Mouse (Mus musculus) embryonic facial prominence, embryonic 10.5 days (tissue): ENCODE results near the gene Fcgrt. TPM values are rescaled to one million over a fixed set of nuclear protein-coding genes. Genes with fewer than 3 reads are reported as not detected.
A peak's percentile ranks its signal among the peaks of the same experiment; 100 is the strongest.

ENCODE experiments used
- DNase-seq: peaks from one replicate; pipeline ENCODE4 v3.0.0-alpha.2; 2017; ENCODE audit warnings: low spot score
- H3K27ac ChIP-seq: fragments of 300-500 bp; sonication (generic); replicated peaks from 2 replicates; pipeline ENCODE4 v1.5.1; 2016; ENCODE audit warnings: mild to moderate bottlenecking
- H3K27me3 ChIP-seq: fragments of 300-500 bp; sonication (generic); replicated peaks from 2 replicates; pipeline ENCODE4 v1.6.1; 2016; ENCODE audit warnings: low read depth, mild to moderate bottlenecking; ENCODE audit not compliant: poor library complexity, severe bottlenecking
- H3K36me3 ChIP-seq: fragments of 300-500 bp; sonication (generic); replicated peaks from 2 replicates; pipeline ENCODE4 v1.6.1; 2016; ENCODE audit warnings: mild to moderate bottlenecking, moderate library complexity
- H3K4me1 ChIP-seq: fragments of 300-500 bp; sonication (generic); 2 replicates; pipeline ENCODE4 v1.6.1; 2016
- H3K4me3 ChIP-seq: fragments of 300-500 bp; sonication (generic); 2 replicates; pipeline ENCODE4 v1.5.1; 2016; ENCODE audit warnings: mild to moderate bottlenecking, moderate library complexity
- H3K9me3 ChIP-seq: fragments of 300-500 bp; sonication (generic); 2 replicates; pipeline ENCODE4 v1.6.1; 2016; ENCODE audit warnings: mild to moderate bottlenecking
- WGBS: fragments of 180-500 bp; shearing (Covaris S2); methylation state at CpG from one replicate; pipeline ENCODE4 v1.1.7; 2016; 5-methylcytosine and 5-hydroxymethylcytosine counted together
- microRNA counts: library from miRNA; unstranded; fragments of <30 nt; microRNA quantifications from one replicate; lab custom pipeline; 2017
- microRNA-seq: library from miRNA; unstranded; fragments of <30 nt; microRNA quantifications from one replicate; pipeline ENCODE4, GENCODE M21; 2017
- polyA plus RNA-seq: library from polyadenylated mRNA; unstranded; fragments of >200 nt; fragmentation: Nextera tagmentation; extraction: Ambion mirVana; gene quantifications from 2 replicates; pipeline ENCODE4 v1.2.1, GENCODE M21; 2016

The Fcgrt gene
- polyA plus RNA-seq, 1 experiment from 2014 or later, result 6.0 TPM

DNA sequence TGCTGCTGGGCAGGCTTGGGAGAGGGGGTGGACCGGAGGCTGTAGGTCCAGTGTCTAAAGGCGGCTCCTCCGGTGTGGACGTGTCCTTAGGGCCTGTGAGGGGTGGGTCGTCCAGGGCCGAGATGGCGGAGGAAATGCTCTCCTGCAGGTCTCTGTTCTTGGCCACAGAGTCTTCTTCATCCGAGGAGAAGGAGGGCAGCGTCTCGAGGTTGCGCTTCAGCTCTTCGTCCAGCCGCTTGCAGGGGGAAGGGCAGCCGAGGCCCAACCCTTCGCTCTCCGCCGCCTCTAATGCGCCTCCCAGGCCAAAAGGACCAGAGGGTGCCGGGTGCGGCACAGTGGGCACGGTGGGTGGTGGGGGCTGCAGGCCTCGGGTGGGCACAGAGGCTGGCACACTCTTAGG, 57.9 kb downstream of the Fcgrt start:
- peak overlapping the region; percentile 25; the same call in 1 of the 2 replicates for H3K4me3 ChIP-seq
- DNase-seq, result no peak
- peaks cover 27% of the 10 kb centered on the region for H3K4me1 ChIP-seq
- no peaks in the 10 kb centered on the region for H3K9me3 ChIP-seq
- peaks cover 100% of the 10 kb centered on the region for H3K36me3 ChIP-seq
- H3K27me3 ChIP-seq, result no peaks in the 10 kb centered on the region
- WGBS, result 92% methylated on average over 22 of the region's 22 CpGs
- H3K27ac ChIP-seq, result no peak overlapping the region

DNA sequence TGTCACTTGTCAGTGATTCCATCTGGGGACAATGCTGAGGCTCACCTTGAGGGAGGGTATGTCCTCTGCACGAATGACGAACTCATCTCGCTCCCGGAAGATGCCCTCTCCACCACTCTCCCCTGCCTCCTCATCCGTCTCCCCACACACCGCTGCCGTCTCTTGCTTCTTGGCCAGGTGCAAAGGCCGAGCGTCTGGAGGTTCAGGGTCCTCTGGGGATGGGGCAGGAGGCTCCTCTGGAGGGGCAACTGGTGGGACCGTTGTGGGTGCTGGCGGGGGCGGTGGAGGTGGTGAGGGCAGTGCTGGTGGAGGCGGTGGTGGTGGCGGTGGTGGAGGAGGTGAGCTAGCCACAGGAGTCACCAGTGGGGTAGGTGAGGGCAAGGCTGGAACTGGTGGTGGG, 60.3 kb downstream of the Fcgrt start:
- no peaks in the 10 kb centered on the region for H3K9me3 ChIP-seq
- 95% methylated on average over 14 of the region's 14 CpGs for WGBS
- H3K4me3 ChIP-seq, result peak overlapping the region; percentile 6; the same call in 1 of the 2 replicates
- DNase-seq, result no peak
- no peak overlapping the region for H3K27ac ChIP-seq
- peaks cover 100% of the 10 kb centered on the region for H3K36me3 ChIP-seq
- peaks cover 10% of the 10 kb centered on the region for H3K4me1 ChIP-seq
- H3K27me3 ChIP-seq, result no peaks in the 10 kb centered on the region

MicroRNAs encoded within 50 kb of the gene (microRNA counts, 519-probe panel; counts per million panel counts)
- 188 counts per million, percentile 57 among the panel's probes with 10 or more counts for microRNA mmu-miR-150 (lab: Ali Mortazavi, UCI)

Small RNAs within 50 kb of the gene (microRNA-seq; reads per million reads assigned to microRNA genes)
- gene Mir150 (3.7 reads per million, percentile 6 among the genes with 10 or more reads in this experiment), gene Mir5121 (48.5 reads per million, percentile 42 among the genes with 10 or more reads in this experiment)

Other genes with a start within 250 kb of the Fcgrt start
- gene Pnkp, start 246.7 kb downstream of the Fcgrt start, polyA plus RNA-seq, result 34.4 and 36.3 TPM in 2 replicates
- 514 and 525 TPM in 2 replicates for gene Ptov1, start 234.1 kb downstream of the Fcgrt start, polyA plus RNA-seq
- 135 and 146 TPM in 2 replicates for gene Med25, start 211.1 kb downstream of the Fcgrt start, polyA plus RNA-seq
- 17.6 and 20.1 TPM in 2 replicates for gene Fuz, start 207.8 kb downstream of the Fcgrt start, polyA plus RNA-seq
- gene Ap2a1, start 174.4 kb downstream of the Fcgrt start, polyA plus RNA-seq, result 75.1 and 77.1 TPM in 2 replicates
- gene Tsks, start 160.6 kb downstream of the Fcgrt start, polyA plus RNA-seq, result 0.14 and 0.30 TPM in 2 replicates
- gene Cpt1c, start 129.0 kb downstream of the Fcgrt start, polyA plus RNA-seq, result 18.5 and 18.8 TPM in 2 replicates
- 968 and 991 TPM in 2 replicates for gene Prmt1, start 117.3 kb downstream of the Fcgrt start, polyA plus RNA-seq
- gene Irf3, start 106.2 kb downstream of the Fcgrt start, polyA plus RNA-seq, result 70.3 and 77.5 TPM in 2 replicates
- gene Bcl2l12, start 105.1 kb downstream of the Fcgrt start, polyA plus RNA-seq, result 87.0 and 90.7 TPM in 2 replicates
- 46.2 and 47.9 TPM in 2 replicates for gene Scaf1, start 87.5 kb downstream of the Fcgrt start, polyA plus RNA-seq
- gene Rras, start 85.9 kb downstream of the Fcgrt start, polyA plus RNA-seq, result 18.8 and 20.3 TPM in 2 replicates
- 13.4 and 14.9 TPM in 2 replicates for gene Prr12, start 51.0 kb downstream of the Fcgrt start, polyA plus RNA-seq
- 70.8 and 74.7 TPM in 2 replicates for gene Nosip, start 41.4 kb downstream of the Fcgrt start, polyA plus RNA-seq
- 23.3 and 24.4 TPM in 2 replicates for gene Prrg2, start 41.2 kb downstream of the Fcgrt start, polyA plus RNA-seq
- 144 and 156 TPM in 2 replicates for gene Rcn3, start 11.6 kb downstream of the Fcgrt start, polyA plus RNA-seq
- gene Rps11, start 20.6 kb upstream of the Fcgrt start, polyA plus RNA-seq, result 1,885 and 1,917 TPM in 2 replicates
- 1,273 and 1,282 TPM in 2 replicates for gene Rpl13a, start 24.9 kb upstream of the Fcgrt start, polyA plus RNA-seq
- 0.31 TPM in 1 of 2 replicates, not detected in the other for gene Gm45713, start 32.4 kb upstream of the Fcgrt start, polyA plus RNA-seq
- gene Flt3l, start 32.6 kb upstream of the Fcgrt start, polyA plus RNA-seq, result 0.97 and 1.8 TPM in 2 replicates
- 99.6 and 103 TPM in 2 replicates for gene Pih1d1, start 50.5 kb upstream of the Fcgrt start, polyA plus RNA-seq
- gene Aldh16a1, start 50.7 kb upstream of the Fcgrt start, polyA plus RNA-seq, result 65.3 and 71.7 TPM in 2 replicates
- gene Slc17a7, start 60.1 kb upstream of the Fcgrt start, polyA plus RNA-seq, result 0.74 and 1.2 TPM in 2 replicates
- 0.10 and 0.29 TPM in 2 replicates for gene Gfy, start 75.7 kb upstream of the Fcgrt start, polyA plus RNA-seq
- not detected in 2 replicates for gene Pth2, start 77.1 kb upstream of the Fcgrt start, polyA plus RNA-seq
- gene Ccdc155, start 101.0 kb upstream of the Fcgrt start, polyA plus RNA-seq, result 0.62 and 0.67 TPM in 2 replicates
- 1.2 and 2.0 TPM in 2 replicates for gene Dkkl1, start 108.3 kb upstream of the Fcgrt start, polyA plus RNA-seq
- 394 and 421 TPM in 2 replicates for gene Tead2, start 111.9 kb upstream of the Fcgrt start, polyA plus RNA-seq
- gene Cd37, start 135.3 kb upstream of the Fcgrt start, polyA plus RNA-seq, result 0.50 and 0.88 TPM in 2 replicates
- 0.28 and 0.32 TPM in 2 replicates for gene Slc6a16, start 137.2 kb upstream of the Fcgrt start, polyA plus RNA-seq
- gene Slc6a21, start 173.7 kb upstream of the Fcgrt start, polyA plus RNA-seq, result not detected in 2 replicates
- 10.6 and 11.3 TPM in 2 replicates for gene Trpm4, start 229.9 kb upstream of the Fcgrt start, polyA plus RNA-seq
- gene Hrc, start 231.4 kb upstream of the Fcgrt start, polyA plus RNA-seq, result 0.31 and 0.64 TPM in 2 replicates